Mouse (Mus musculus): ENCODE measurements at regions not wholly inside any gene's neighbourhood (a gene's known extent, or its start where the extent isn't known, plus 50 kb on each side); places are given as distances from the start of the nearest gene placed in this dataset.
A peak's percentile ranks its signal among the peaks of the same experiment; 100 is the strongest.

DNA sequence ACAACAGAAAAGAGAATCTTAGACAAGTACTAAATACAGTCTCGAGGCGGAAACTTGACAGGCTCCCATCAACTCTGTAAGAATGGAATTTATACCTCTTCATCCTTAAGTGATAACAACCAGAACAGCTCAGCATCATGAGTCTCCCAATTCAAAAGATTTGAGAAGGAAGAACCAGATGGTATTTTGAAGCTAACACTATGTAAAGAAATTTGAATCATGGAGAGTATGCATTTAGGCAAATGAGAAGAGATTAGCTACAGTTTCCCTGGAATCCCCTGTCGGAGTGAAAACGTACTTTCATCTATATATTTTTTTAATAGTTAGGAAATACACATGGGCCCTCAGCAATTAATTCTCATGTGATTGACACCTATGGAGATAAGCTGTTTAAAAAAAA, 140.9 kb downstream of the Nrip1 start:
- Histone ChIP-seq H3K4me3 (ENCODE audit: insufficient read depth, low read depth, low read length) (no peak overlapping the region), H3K4me1 (ENCODE audit: control insufficient read depth, insufficient read depth, insufficient read length, low read length) (peaks cover 8% of the 10 kb centered on the region; the same call in 1 of the 2 replicates), H3K27ac (replicated peaks; ENCODE audit: low read depth, low read length) (no peak overlapping the region)

- H3K4me3 ChIP-seq (ENCODE audit: insufficient read depth, low read depth, low read length) = no peak overlapping the region
- peaks cover 9% of the 10 kb centered on the region; the same call in 1 of the 2 replicates for H3K4me1 ChIP-seq (ENCODE audit: control insufficient read depth, insufficient read depth, insufficient read length, low read length)
- no peak overlapping the region for H3K27ac ChIP-seq (replicated peaks; ENCODE audit: low read depth, low read length)
Observed at GRCm38 (mm10) chr16:76232174-76232573, 141.5 kb downstream of the Nrip1 start.

DNA sequence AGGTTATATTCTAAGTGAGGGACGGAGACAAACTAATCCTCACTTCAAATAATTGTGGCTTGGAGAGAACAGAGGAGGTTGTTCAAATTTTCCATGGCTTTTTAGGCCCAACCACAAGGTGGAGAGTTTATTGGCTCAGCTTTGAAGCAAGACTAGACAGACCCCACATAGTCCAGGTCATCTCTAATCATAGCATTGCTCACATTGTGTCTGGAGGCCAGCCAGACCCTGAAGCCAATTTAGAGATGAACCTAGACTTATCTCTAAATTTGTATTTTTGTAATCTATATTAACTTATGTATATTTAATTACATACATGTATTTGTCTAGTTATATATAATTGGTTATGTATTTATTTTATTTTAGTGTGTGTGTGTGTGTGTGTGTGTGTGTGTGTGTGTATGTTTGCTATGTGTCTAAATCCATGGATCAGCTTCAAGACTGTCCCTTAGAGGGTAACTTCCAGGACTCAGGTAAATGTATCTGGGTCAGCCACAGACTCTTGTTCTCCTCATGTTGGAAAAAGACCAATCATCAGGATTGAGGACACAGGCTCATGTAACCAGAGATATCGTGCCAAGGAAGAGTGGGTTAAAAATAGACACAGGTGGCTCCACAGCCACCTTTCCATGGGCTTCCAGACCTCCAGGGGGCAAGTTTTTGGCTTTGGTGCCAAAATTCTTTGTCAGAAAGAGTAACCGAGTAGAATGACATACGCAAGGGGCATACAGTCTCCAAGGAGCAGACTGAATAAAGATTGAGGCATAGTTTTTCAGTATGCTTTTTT, 142.9 kb downstream of the Nrip1 start:
- Histone ChIP-seq H3K4me3 (ENCODE audit: insufficient read depth, low read depth, low read length) (no peak overlapping the region), H3K4me1 (ENCODE audit: control insufficient read depth, insufficient read depth, insufficient read length, low read length) (peaks cover 18% of the 10 kb centered on the region; the same call in 1 of the 2 replicates), H3K27ac (replicated peaks; ENCODE audit: low read depth, low read length) (no peak overlapping the region)

GRCm38 (mm10) chr16:76228451-76228850, 145.2 kb downstream of the Nrip1 start:
- Histone ChIP-seq H3K4me3 (ENCODE audit: insufficient read depth, low read depth, low read length) (no peak overlapping the region), H3K4me1 (ENCODE audit: control insufficient read depth, insufficient read depth, insufficient read length, low read length) (peaks cover 23% of the 10 kb centered on the region), H3K27ac (replicated peaks; ENCODE audit: low read depth, low read length) (no peak overlapping the region)

DNA sequence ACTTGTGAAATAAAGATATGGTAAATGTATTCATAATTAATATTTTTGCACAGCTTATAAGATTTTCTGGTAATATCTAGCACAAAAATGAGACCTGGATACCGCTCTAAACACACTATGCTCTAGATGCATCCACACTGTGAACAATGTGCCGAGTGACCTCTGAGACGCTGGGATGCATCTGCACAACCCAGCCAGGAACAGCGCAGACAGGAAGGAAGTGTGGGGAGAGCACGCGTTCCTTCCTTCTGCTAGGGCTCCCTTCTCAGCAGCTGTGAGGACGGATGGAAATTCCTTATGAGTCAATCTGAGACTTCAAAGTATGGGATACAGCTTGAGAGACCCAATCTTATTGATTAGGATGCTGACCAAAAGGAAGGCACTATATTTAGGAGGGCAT, 147.2 kb downstream of the Nrip1 start:
- Histone ChIP-seq H3K4me3 (ENCODE audit: insufficient read depth, low read depth, low read length) (no peak overlapping the region), H3K27ac (replicated peaks; ENCODE audit: low read depth, low read length) (no peak overlapping the region), H3K4me1 (ENCODE audit: control insufficient read depth, insufficient read depth, insufficient read length, low read length) (peaks cover 23% of the 10 kb centered on the region)

DNA sequence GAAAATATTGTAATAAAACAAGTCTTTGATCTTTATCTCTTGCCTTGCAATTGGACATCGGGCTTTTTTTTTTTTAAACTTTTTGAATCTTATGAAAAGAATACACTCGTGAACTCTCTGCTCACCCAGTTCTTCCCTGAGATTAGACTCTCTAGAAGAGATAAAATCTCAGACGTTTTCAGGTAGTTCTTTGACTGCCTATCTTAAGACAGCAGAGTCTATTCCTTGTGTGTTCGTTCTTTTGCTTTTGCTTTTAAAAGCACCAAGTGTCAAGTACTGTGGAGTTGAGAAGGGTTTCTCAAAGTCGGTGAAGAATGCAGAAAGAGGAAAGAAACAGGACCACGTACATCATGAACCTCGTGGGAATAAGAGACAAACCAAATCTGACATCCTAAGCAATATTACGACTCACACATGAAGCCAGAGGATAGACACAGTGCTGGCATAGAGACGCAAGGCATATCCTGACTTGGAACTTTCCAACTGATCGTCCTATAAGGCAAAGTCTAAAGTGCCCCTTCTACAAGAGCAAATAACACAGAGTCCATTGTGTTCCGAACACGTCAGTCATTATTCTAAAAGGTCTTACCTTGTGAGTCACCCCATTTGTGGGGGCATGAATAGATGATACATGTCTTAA, 147.9 kb downstream of the Nrip1 start:
- peaks cover 23% of the 10 kb centered on the region for H3K4me1 ChIP-seq (ENCODE audit: control insufficient read depth, insufficient read depth, insufficient read length, low read length)
- no peak overlapping the region; the same call in 1 of the 2 replicates for H3K27ac ChIP-seq (replicated peaks; ENCODE audit: low read depth, low read length)
- H3K4me3 ChIP-seq (ENCODE audit: insufficient read depth, low read depth, low read length) = no peak overlapping the region

DNA sequence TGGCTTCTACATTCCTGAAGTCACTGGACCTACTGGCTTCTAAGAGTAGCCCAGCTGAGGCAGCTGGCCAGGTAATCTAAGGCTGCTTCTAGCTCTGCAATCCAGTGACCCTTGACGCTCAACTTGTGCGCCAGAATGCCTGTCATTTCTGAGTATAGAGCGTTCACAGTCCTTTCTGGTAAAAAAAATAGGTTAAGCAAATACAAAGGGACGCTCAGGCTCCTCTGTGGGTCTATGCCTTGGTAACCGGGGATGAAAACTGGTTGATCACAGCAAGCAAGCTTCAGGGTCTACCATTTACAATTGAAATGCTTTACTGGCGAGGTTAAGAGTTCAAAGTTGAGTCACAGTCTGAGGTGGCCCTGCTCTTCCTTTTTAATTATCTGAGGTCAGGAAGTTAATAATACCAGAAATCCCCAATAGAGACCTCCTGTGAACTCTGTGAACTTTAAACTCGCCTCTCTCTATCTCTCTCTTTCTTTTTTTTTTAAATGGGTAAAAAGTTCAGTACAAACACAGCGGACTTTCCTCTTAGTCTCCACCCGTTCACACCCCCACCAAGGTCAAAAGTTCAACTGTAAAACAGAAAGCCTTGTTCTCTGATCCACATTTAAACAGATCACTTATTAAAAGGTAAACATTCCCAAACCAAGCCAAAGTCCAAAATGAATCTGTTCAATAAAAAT, 148.6 kb downstream of the Nrip1 start:
- peak overlapping the region; percentile 68 for H3K27ac ChIP-seq (replicated peaks; ENCODE audit: low read depth, low read length)
- no peak overlapping the region for H3K4me3 ChIP-seq (ENCODE audit: insufficient read depth, low read depth, low read length)
- peaks cover 23% of the 10 kb centered on the region for H3K4me1 ChIP-seq (ENCODE audit: control insufficient read depth, insufficient read depth, insufficient read length, low read length)

DNA sequence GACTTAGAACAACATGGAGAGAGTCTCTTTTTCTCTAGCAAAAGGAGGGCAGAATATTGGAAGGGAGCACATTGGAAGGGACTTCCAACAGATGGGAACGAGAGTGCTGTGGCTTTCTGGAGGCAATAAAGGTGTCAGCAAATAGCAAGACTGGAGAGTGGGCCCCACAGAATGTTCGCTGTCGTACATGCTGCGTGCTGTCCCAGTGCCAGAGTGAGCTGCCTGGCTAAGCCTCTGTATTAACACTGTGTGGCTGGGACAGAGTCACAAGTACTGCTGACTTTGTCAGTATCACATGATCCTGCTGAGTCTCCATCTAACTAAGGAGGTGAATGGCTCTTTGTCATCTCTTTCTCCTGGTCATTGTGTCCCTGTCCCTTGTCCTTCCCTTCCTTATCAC, 149.9 kb downstream of the Nrip1 start:
- Histone ChIP-seq H3K4me1 (ENCODE audit: control insufficient read depth, insufficient read depth, insufficient read length, low read length) (peaks cover 20% of the 10 kb centered on the region), H3K4me3 (ENCODE audit: insufficient read depth, low read depth, low read length) (no peak overlapping the region), H3K27ac (replicated peaks; ENCODE audit: low read depth, low read length) (no peak overlapping the region)

GRCm38 (mm10) chr16:76222960-76223359, 150.7 kb downstream of the Nrip1 start:
- Histone ChIP-seq H3K4me1 (ENCODE audit: control insufficient read depth, insufficient read depth, insufficient read length, low read length) (peaks cover 17% of the 10 kb centered on the region), H3K4me3 (ENCODE audit: insufficient read depth, low read depth, low read length) (no peak overlapping the region), H3K27ac (replicated peaks; ENCODE audit: low read depth, low read length) (no peak overlapping the region)

DNA sequence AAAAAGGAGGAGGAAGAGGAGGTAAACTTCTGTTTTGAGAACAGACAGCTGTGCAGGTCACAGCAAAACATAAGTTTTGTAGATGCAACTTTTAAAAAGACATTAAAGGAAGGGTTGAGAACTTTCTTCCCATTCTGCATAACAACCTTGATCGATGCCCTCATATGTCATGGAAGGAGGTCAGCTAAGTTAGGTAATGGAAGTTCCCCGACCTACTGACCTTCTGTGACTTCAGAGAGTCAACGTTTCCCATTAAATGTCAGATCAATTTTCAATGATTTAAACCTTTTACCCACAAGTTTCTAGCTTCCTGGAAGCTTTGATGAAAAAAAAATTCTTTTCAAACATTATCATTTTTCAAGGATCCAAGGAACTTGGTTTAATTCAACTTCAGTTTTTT, 153.2 kb downstream of the Nrip1 start:
- Histone ChIP-seq H3K27ac (replicated peaks; ENCODE audit: low read depth, low read length) (no peak overlapping the region), H3K4me3 (ENCODE audit: insufficient read depth, low read depth, low read length) (no peak overlapping the region), H3K4me1 (ENCODE audit: control insufficient read depth, insufficient read depth, insufficient read length, low read length) (peaks cover 5% of the 10 kb centered on the region)

DNA sequence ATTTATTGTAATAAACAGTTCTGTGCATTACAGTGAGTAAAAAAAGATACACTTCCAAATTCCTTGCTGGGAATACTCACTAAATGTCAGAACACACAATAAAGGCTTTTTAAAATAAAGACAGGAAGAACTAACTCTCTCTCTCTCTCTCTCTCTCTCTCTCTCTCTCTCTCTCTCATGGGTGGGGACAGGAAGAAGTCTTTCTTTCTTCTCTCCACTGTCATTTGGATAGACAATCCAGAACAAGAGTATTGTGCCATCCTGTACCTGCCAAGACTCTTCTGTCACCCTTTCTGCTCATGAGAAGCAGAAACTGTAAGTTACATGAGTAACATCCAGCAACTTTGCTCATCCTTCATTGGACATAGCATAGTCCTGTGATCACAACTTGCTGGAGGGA, 154.4 kb downstream of the Nrip1 start:
- no peak overlapping the region for H3K4me3 ChIP-seq (ENCODE audit: insufficient read depth, low read depth, low read length)
- H3K27ac ChIP-seq (replicated peaks; ENCODE audit: low read depth, low read length) = no peak overlapping the region

GRCm38 (mm10) chr16:76218310-76219170, 155.1 kb downstream of the Nrip1 start:
- Histone ChIP-seq H3K4me3 (ENCODE audit: insufficient read depth, low read depth, low read length) (no peak overlapping the region), H3K27ac (replicated peaks; ENCODE audit: low read depth, low read length) (no peak overlapping the region), H3K4me1 (ENCODE audit: control insufficient read depth, insufficient read depth, insufficient read length, low read length) (no peaks in the 10 kb centered on the region)

More for the DNA sequence above, 154.4 kb downstream of the Nrip1 start:
- no peaks in the 10 kb centered on the region for H3K4me1 ChIP-seq (ENCODE audit: control insufficient read depth, insufficient read depth, insufficient read length, low read length)

- no peak overlapping the region for H3K4me3 ChIP-seq (ENCODE audit: insufficient read depth, low read depth, low read length)
- H3K27ac ChIP-seq (replicated peaks; ENCODE audit: low read depth, low read length) = no peak overlapping the region
- H3K4me1 ChIP-seq (ENCODE audit: control insufficient read depth, insufficient read depth, insufficient read length, low read length) = no peaks in the 10 kb centered on the region
Observed at GRCm38 (mm10) chr16:76216184-76216583, 157.4 kb downstream of the Nrip1 start.

GRCm38 (mm10) chr16:76215558-76215957, 158.1 kb downstream of the Nrip1 start:
- H3K27ac ChIP-seq (replicated peaks; ENCODE audit: low read depth, low read length) = no peak overlapping the region
- no peaks in the 10 kb centered on the region for H3K4me1 ChIP-seq (ENCODE audit: control insufficient read depth, insufficient read depth, insufficient read length, low read length)
- H3K4me3 ChIP-seq (ENCODE audit: insufficient read depth, low read depth, low read length) = no peak overlapping the region
